Comparison of ENCODE assay signal across 7 mouse cellular contexts in the genomic region with DNA sequence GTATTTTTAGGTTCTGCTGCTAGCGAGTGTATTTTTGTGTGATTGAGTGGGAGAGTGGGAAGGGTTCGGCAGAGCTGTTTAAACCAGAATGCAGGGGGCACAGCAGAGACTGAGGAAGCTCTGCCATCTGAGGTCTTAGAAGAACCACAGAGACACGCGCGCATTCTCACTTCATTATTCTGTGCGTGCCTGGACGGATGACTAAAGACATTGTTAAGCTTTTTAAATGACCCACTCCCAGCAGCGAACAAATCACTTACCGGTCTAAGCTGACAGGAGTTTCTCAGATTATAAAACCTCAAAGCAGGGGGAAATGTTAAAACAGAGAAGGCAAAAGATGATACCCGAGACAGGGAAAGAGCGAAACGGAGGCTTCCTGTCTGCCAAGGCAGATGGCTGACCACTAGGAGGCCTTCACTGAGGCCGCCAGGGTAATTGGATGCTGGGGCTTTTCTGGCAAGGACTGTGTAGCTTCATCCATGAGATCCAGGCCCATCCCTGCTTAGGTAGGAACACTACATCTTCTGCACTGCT.
DNase-seq lines count a peak whose midpoint lies in the region; ATAC-seq and TF ChIP-seq lines count a peak whose summit lies in the region.

No protein-coding gene starts in this region.

- no peak overlapping the region for H3K4me3 ChIP-seq in cortical plate, adult 2 months (ENCODE audit: insufficient read depth, low read length)
- H3K4me3 ChIP-seq in gastrocnemius, adult 2 months = peak overlapping the region; percentile 59
- no peak overlapping the region for H3K4me3 ChIP-seq in liver, embryonic 14.5 days (ENCODE audit: insufficient read depth in 1 of 2, low read depth in 2 of 2, low read length in 2 of 2)

- 49% methylated on average over 13 of the region's 13 CpGs for WGBS in liver, embryonic 14.5 days (ENCODE audit: insufficient replicate concordance)

- TF ChIP-seq POLR2A in brain, embryonic 14.5 days (IDR thresholded peaks at IDR 0.05; ENCODE audit: borderline replicate concordance, extremely low read depth, insufficient read depth, insufficient read length, poor library complexity, severe bottlenecking) = no peak
- TF ChIP-seq POLR2A in cortical plate, adult 2 months (IDR thresholded peaks at IDR 0.05; ENCODE audit: extremely low read depth, insufficient read depth, low read length) = peak; percentile 55; the same call in 1 of the 2 replicates

- no peak overlapping the region for H3K9ac ChIP-seq in liver, embryonic 14.5 days (replicated peaks)

- no peak for TF ChIP-seq EP300 in liver, embryonic 14.5 days (IDR thresholded peaks at IDR 0.05; ENCODE audit: low read depth)

- H3K27me3 ChIP-seq in liver, embryonic 14.5 days (ENCODE audit: control insufficient read depth, insufficient read depth, low read length) = no peaks in the 10 kb centered on the region

- H3K36me3 ChIP-seq in liver, embryonic 14.5 days (replicated peaks; ENCODE audit: control insufficient read depth, insufficient read depth, low read depth) = no peaks in the 10 kb centered on the region

- H3K27ac ChIP-seq in cortical plate, adult 2 months (ENCODE audit: insufficient read depth, low read length) = peak overlapping the region; percentile 11
- peak overlapping the region; percentile 2; the same call in 1 of the 2 replicates for H3K27ac ChIP-seq in gastrocnemius, adult 2 months
- no peak overlapping the region for H3K27ac ChIP-seq in liver, embryonic 14.5 days

- TF ChIP-seq CTCF in brain, embryonic 14.5 days (IDR thresholded peaks at IDR 0.05; ENCODE audit: borderline replicate concordance, extremely low read depth, insufficient read depth, insufficient read length) = peak; percentile 66
- no peak for TF ChIP-seq CTCF in cortical plate, adult 2 months (IDR thresholded peaks at IDR 0.05; ENCODE audit: extremely low read depth, insufficient read depth, low read length)
- peak; percentile 58 for TF ChIP-seq CTCF in gastrocnemius, adult 2 months (IDR thresholded peaks at IDR 0.05)
- peak; percentile 28; the same call in 1 of the 2 replicates for TF ChIP-seq CTCF in liver, embryonic 14.5 days (IDR thresholded peaks at IDR 0.05; ENCODE audit: low read depth)

- no peak overlapping the region for H3K4me2 ChIP-seq in liver, embryonic 14.5 days (ENCODE audit: low read depth)

- intact Hi-C loops in gastrocnemius, adult 2 months (cut with DNase I) = no loop called here

- peak; percentile 82 for DNase-seq in brain, embryonic 14.5 days (ENCODE audit: low read depth)
- peak; percentile 58 for DNase-seq in gastrocnemius, adult 2 months
- DNase-seq in kidney, postnatal 36 days = peak; percentile 13 to 46
- no peak for DNase-seq in liver, embryonic 14.5 days (ENCODE audit: low read depth in 3 of 3, low spot score in 3 of 3)
- peak; percentile 75 for DNase-seq in right cerebral cortex, adult 18-20 months
- DNase-seq in spleen, postnatal 14 days (ENCODE audit: low spot score in 2 of 2) = no peak

- no peaks in the 10 kb centered on the region for H3K9me3 ChIP-seq in liver, embryonic 14.5 days (ENCODE audit: control insufficient read depth, low read length)

- ATAC-seq in liver, embryonic 14.5 days (ENCODE audit: insufficient read depth) = no peak

- H3K4me1 ChIP-seq in cortical plate, adult 2 months (ENCODE audit: control insufficient read depth, insufficient read depth, low read length) = peaks cover 8% of the 10 kb centered on the region
- peaks cover 0 to 1% of the 10 kb centered on the region in 2 experiments; a peak in 1 of 4 replicates for H3K4me1 ChIP-seq in liver, embryonic 14.5 days (replicated peaks; ENCODE audit: control insufficient read depth in 2 of 2, insufficient read depth in 2 of 2, low read length in 1 of 2)

Comparison
In these comparisons a context has a peak if more than half of its experiments do, and no peak if none do; other contexts are left out.
1. DNase-seq: peak in brain, embryonic 14.5 days (single experiment), gastrocnemius, adult 2 months (single experiment), kidney, postnatal 36 days (2 of 2) and right cerebral cortex, adult 18-20 months (single experiment); none in liver, embryonic 14.5 days (0 of 3) and spleen, postnatal 14 days (0 of 2).